Mouse (Mus musculus) megakaryocyte, embryonic 14.5 days (primary cell): Measurements from ENCODE around the gene She.

Experiments used
- FLI1 ChIP-seq: IDR thresholded peaks from 2 replicates; pipeline ENCODE4 v1.6.1; 2012; ENCODE audit warnings: low read length, inconsistent platforms, mixed read lengths
- GATA1 ChIP-seq: IDR thresholded peaks from 3 replicates; pipeline ENCODE4 v1.6.1; 2012; ENCODE audit warnings: mixed read lengths, low read length, inconsistent platforms, borderline replicate concordance

- TF ChIP-seq GATA1 (no peak), FLI1 (no peak)
These were observed 35.4 kb upstream of the She start for GRCm38 (mm10) chr3:89795746-89796145.
